In the genomic region with DNA sequence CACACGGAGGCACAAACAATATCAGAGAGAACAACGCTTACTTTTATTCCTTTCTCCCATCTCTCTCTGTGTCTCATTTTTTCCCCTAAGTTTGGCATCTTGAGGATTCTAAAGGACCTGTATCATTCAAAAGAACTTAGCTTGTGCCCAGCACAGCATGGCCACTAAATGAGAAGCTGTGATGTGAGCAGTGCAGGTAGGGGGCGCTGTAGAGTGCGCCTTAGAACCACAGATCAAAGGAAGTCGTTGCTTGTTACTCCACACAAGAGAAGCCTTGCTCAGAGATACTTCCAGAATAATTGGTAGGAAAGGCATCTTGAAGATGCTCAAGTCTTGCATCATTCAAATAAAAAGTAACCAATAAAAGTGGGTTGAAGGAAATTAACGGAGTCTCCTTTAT, we compare ENCODE assay signal across 10 mouse cellular contexts.
DNase-seq lines count a peak whose midpoint lies in the region; ATAC-seq lines count a peak whose summit lies in the region.
"Had no signal": no experiment of that assay in that cellular context is flagged by ENCODE, and none has a peak within 500 bp of the region (broad histone marks: within the 10 kb centered on the region; RNA-seq: fewer than 3 reads in every experiment).

No protein-coding gene starts in this region.

- no peaks in the 10 kb centered on the region for H3K36me3 ChIP-seq in hindbrain, embryonic 10.5 days
- H3K36me3 ChIP-seq in hindbrain, embryonic 12.5 days: no peaks in the 10 kb centered on the region
- H3K36me3 ChIP-seq: liver, embryonic 15.5 days; stomach, embryonic 15.5 days had no signal

- no peaks in the 10 kb centered on the region for H3K9me3 ChIP-seq in hindbrain, embryonic 10.5 days
- H3K9me3 ChIP-seq in hindbrain, embryonic 12.5 days (replicated peaks): no peaks in the 10 kb centered on the region
- H3K9me3 ChIP-seq: liver, embryonic 15.5 days; stomach, embryonic 15.5 days had no signal

- no peak overlapping the region for H3K9ac ChIP-seq in hindbrain, embryonic 12.5 days
- H3K9ac ChIP-seq: liver, embryonic 15.5 days; stomach, embryonic 15.5 days had no signal

- no peaks in the 10 kb centered on the region for H3K27me3 ChIP-seq in hindbrain, embryonic 10.5 days (ENCODE audit: insufficient read depth, poor library complexity, severe bottlenecking)
- H3K27me3 ChIP-seq in hindbrain, embryonic 12.5 days: no peaks in the 10 kb centered on the region
- H3K27me3 ChIP-seq: liver, embryonic 15.5 days; stomach, embryonic 15.5 days had no signal

- WGBS in hindbrain, embryonic 10.5 days: 38% methylated on average over 6 of the region's 6 CpGs
- WGBS in hindbrain, embryonic 12.5 days: 38% methylated on average over 6 of the region's 6 CpGs

- H3K4me1 ChIP-seq in hindbrain, embryonic 10.5 days (replicated peaks): peaks cover 21% of the 10 kb centered on the region
- peaks cover 15% of the 10 kb centered on the region for H3K4me1 ChIP-seq in hindbrain, embryonic 12.5 days
- H3K4me1 ChIP-seq: liver, embryonic 15.5 days had no signal

- DNase-seq in hindbrain, embryonic 10.5 days (ENCODE audit: low spot score): peak; percentile 58
- DNase-seq in B cell, adult 2 months: peak; percentile 4 to 7
- peak; percentile 54 to 56 for DNase-seq in adrenal gland, adult 18-20 months (ENCODE audit: low spot score in 2 of 2)
- DNase-seq in embryo, embryonic 9.5 days (ENCODE audit: extremely low spot score): peak; percentile 43
- DNase-seq in layer of hippocampus, adult 9-10 months (ENCODE audit: low spot score): peak; percentile 13
- DNase-seq in retina, postnatal 7 days (ENCODE audit: low read depth, low spot score): peak; percentile 6
- DNase-seq in neural tube, embryonic 10.5 days (ENCODE audit: extremely low spot score, low spot score): no peak

- H3K4me3 ChIP-seq in hindbrain, embryonic 10.5 days: no peak overlapping the region
- H3K4me3 ChIP-seq in hindbrain, embryonic 12.5 days: no peak overlapping the region
- H3K4me3 ChIP-seq: liver, embryonic 15.5 days; stomach, embryonic 15.5 days had no signal

- H3K4me2 ChIP-seq in hindbrain, embryonic 12.5 days (replicated peaks): no peak overlapping the region
- H3K4me2 ChIP-seq: liver, embryonic 15.5 days; stomach, embryonic 15.5 days had no signal

- no peak overlapping the region for H3K27ac ChIP-seq in hindbrain, embryonic 10.5 days
- H3K27ac ChIP-seq in hindbrain, embryonic 12.5 days: no peak overlapping the region
- H3K27ac ChIP-seq: liver, embryonic 15.5 days; stomach, embryonic 15.5 days had no signal

- no peak for ATAC-seq in hindbrain, embryonic 12.5 days (ENCODE audit: low FRiP score)
